Mouse (Mus musculus): ENCODE data around the gene 5730507C01Rik.

The 5730507C01Rik gene

DNA sequence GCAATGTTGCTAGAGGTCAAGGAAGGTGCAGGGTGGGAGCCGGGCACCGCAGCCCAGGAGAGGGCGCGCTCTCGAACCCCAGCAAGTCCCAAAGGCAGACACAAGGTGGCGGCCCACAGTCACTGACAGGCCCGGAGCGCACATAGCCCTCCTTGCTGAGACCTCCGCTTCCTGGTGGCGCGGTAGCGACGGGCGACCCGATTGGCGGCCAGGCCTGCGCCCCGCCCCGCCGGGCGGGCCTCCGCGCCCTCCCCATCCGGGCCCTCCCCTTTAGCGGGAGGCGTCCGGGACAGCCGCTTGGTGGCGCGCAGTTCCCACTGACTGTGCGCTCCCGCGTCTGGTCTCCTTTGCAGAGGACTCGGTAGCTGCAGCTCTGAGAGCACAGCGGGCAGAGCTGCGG, at the start of gene 5730507C01Rik:
TSS of gene 5730507C01Rik (plus strand) at position 340 of the 400 bp plus-strand sequence.
- DNase-seq (ENCODE audit: low spot score in 2 of 2), result peak; percentile 38 to 65

GRCm38 (mm10) chr12:18514616-18515015, 306 bp downstream of the 5730507C01Rik start:
- DNase-seq (ENCODE audit: low spot score in 2 of 2), result peak in 1 of 2 experiments; percentile 0

DNA sequence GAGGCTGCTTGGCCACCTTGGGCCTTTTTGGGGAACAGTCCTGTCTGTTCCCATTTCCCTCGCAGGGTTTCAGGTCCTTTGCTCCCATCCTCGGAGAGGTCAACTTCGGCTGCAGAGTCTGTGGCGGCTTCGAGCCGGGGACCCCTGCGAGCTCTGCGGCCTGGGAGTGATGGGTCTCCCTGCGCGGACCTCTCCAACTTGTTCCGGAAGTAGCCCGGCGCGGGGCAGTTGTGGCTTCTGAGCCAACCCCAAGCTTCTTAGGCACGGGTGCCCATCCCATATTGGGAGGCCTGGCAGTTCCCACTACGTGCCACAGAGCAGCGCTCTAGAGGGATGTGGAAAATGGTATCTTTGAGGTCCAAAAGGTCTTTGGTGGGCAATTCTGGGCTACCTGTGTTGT, 767 bp downstream of the 5730507C01Rik start:
- peak in 1 of 2 experiments; percentile 1 for DNase-seq (ENCODE audit: low spot score in 2 of 2)
